Mouse (Mus musculus) ovary, adult 18-20 months (tissue): ENCODE results near the gene Slc44a5.

ENCODE experiments used
- DNase-seq: peaks from one replicate; pipeline ENCODE4 v3.0.0; 2022; ENCODE audit warnings: low spot score, mixed read lengths

Slc44a5 gene

DNA sequence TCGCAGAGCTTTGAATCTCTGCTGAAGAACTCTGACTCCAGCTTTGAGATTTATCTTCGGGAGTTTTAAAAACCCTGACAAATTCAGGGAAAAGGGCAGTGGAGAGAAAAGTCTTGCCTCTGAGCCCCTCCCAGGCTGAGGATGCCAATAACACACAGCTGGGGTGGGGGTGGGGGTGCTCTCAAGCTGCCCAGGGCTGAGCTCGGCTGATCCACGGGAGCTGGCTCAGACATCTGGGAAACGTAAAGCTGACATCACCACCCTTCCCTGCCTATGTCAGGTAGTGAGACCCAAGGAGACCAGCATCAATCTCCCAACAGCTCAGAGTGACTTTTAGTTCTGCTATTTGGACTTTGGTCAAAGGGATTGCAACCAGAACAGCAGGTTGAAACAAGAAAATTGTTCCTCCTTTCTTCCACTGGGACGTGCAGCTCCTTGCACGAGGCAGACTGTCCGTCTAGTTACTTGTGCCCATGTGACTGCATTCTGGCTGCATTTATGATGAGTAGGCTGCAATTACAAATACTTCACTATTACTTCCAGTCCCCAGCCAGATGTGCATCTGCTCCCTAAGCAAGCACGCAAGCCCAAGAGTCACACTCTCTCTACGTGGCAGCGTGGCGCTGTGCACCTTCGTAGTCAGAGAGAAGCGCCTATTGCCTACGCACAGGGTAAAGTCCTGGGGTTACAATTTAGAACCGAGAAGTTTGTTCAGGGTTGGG, 332.1 kb downstream of the Slc44a5 start:
- no peak for DNase-seq

DNA sequence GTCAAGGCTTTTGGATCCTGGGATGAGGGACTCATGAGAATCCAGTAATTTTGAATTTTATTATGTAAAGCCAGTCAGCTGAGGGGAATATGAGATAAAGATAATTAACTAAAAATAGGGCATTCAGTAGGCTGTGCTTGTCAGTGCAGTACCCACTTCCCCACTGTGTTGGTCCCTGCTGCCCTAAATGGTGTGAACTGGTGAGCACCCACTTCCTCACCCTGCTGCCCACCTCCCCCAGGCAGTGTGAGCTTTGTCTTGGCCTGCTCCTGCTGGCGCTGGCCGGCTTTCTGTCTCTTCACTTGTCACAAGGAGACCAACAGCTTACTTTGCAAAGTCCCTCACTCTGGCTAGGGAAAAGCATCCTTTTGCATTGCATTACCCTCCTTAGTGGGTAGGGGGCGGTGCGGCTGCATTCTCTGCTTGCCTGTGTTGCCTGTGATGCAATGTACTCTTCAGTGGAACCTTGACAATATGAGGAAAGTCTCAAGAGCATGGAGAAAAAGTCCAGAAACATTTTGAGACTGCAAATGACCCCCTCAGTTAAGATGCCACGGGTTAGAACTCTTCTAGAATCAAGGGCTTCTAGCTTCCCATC, 344.5 kb downstream of the Slc44a5 start:
- DNase-seq = no peak
